Mouse (Mus musculus): Measurements from ENCODE around the gene Pax6. TPM values are rescaled to one million over a fixed set of nuclear protein-coding genes. Genes with fewer than 3 reads are reported as not detected.

Gene Pax6
- polyA plus RNA-seq, 1 experiment from 2014 or later = 16.7 TPM

GRCm38 (mm10) chr2:105673054-105673453 is 4.4 kb downstream of the Pax6 start:
- 2% methylated on average over 6 of the region's 6 CpGs for WGBS
- Histone ChIP-seq H3K27ac (replicated peaks) (peak overlapping the region; percentile 76; the same call in 1 of the 2 replicates), H3K9me3 (no peaks in the 10 kb centered on the region), H3K27me3 (peaks cover 98% of the 10 kb centered on the region), H3K4me2 (peak overlapping the region; percentile 68), H3K36me3 (no peaks in the 10 kb centered on the region), H3K9ac (0 out of 2 replicates have a peak overlapping the region, but pooled peaks have one; percentile 1), H3K4me3 (peak overlapping the region; percentile 51), H3K4me1 (replicated peaks) (peaks cover 54% of the 10 kb centered on the region)
- ATAC-seq (ENCODE audit: low read depth) = no peak

- 4% methylated on average over 10 of the region's 10 CpGs for WGBS
- Histone ChIP-seq H3K4me1 (replicated peaks) (peaks cover 48% of the 10 kb centered on the region), H3K9ac (peak overlapping the region; percentile 50), H3K4me3 (peak overlapping the region; percentile 51), H3K27ac (replicated peaks) (peak overlapping the region; percentile 76), H3K27me3 (peaks cover 97% of the 10 kb centered on the region), H3K9me3 (no peaks in the 10 kb centered on the region), H3K36me3 (no peaks in the 10 kb centered on the region), H3K4me2 (peak overlapping the region; percentile 68)
- ATAC-seq (ENCODE audit: low read depth) = no peak
Observed at GRCm38 (mm10) chr2:105673631-105674060, 4.9 kb downstream of the Pax6 start.

GRCm38 (mm10) chr2:105674061-105674874 is 5.6 kb downstream of the Pax6 start:
- Histone ChIP-seq H3K4me3 (peak overlapping the region; percentile 51), H3K4me1 (replicated peaks) (peaks cover 42% of the 10 kb centered on the region), H3K36me3 (no peaks in the 10 kb centered on the region), H3K9me3 (no peaks in the 10 kb centered on the region), H3K27ac (replicated peaks) (peak overlapping the region; percentile 76), H3K27me3 (peaks cover 97% of the 10 kb centered on the region), H3K9ac (peak overlapping the region; percentile 63), H3K4me2 (peak overlapping the region; percentile 68)
- 2% methylated on average over 36 of the region's 36 CpGs for WGBS
- peak; percentile 13 for ATAC-seq (ENCODE audit: low read depth)

GRCm38 (mm10) chr2:105674875-105675729 is 6.4 kb downstream of the Pax6 start:
- WGBS = under 1% methylated on average over 49 of the region's 49 CpGs
- H3K9ac ChIP-seq = peak overlapping the region; percentile 76
- peak overlapping the region; percentile 51 for H3K4me3 ChIP-seq
- peak overlapping the region; percentile 68 for H3K4me2 ChIP-seq
- no peaks in the 10 kb centered on the region for H3K36me3 ChIP-seq
- H3K4me1 ChIP-seq (replicated peaks) = peaks cover 36% of the 10 kb centered on the region
- H3K27ac ChIP-seq (replicated peaks) = peak overlapping the region; percentile 76
- H3K9me3 ChIP-seq = no peaks in the 10 kb centered on the region
- peaks cover 97% of the 10 kb centered on the region for H3K27me3 ChIP-seq
- peak; percentile 81 for ATAC-seq (ENCODE audit: low read depth)

- Histone ChIP-seq H3K9me3 (no peaks in the 10 kb centered on the region), H3K4me2 (peak overlapping the region; percentile 68), H3K4me3 (peak overlapping the region; percentile 51), H3K27ac (replicated peaks) (peak overlapping the region; percentile 76), H3K4me1 (replicated peaks) (peaks cover 40% of the 10 kb centered on the region), H3K9ac (peak overlapping the region; percentile 76), H3K36me3 (no peaks in the 10 kb centered on the region), H3K27me3 (peaks cover 97% of the 10 kb centered on the region)
- under 1% methylated on average over 11 of the region's 11 CpGs for WGBS
- ATAC-seq (ENCODE audit: low read depth) = no peak
Observed at GRCm38 (mm10) chr2:105675730-105676079, 7.0 kb downstream of the Pax6 start.

GRCm38 (mm10) chr2:105676080-105676908 is 7.6 kb downstream of the Pax6 start:
- WGBS = under 1% methylated on average over 66 of the region's 77 CpGs
- H3K4me1 ChIP-seq (replicated peaks) = peaks cover 46% of the 10 kb centered on the region
- H3K4me2 ChIP-seq = peak overlapping the region; percentile 68
- no peaks in the 10 kb centered on the region for H3K36me3 ChIP-seq
- H3K27me3 ChIP-seq = peaks cover 97% of the 10 kb centered on the region
- peak overlapping the region; percentile 76 for H3K9ac ChIP-seq
- ATAC-seq (ENCODE audit: low read depth) = no peak
- peak overlapping the region; percentile 76 for H3K27ac ChIP-seq (replicated peaks)
- H3K9me3 ChIP-seq = no peaks in the 10 kb centered on the region
- peak overlapping the region; percentile 51 for H3K4me3 ChIP-seq

GRCm38 (mm10) chr2:105676909-105677433 is 8.3 kb downstream of the Pax6 start:
- Histone ChIP-seq H3K9me3 (no peaks in the 10 kb centered on the region), H3K9ac (peak overlapping the region; percentile 76)
- WGBS = under 1% methylated on average over 11 of the region's 11 CpGs

GRCm38 (mm10) chr2:105677434-105678105 is 8.9 kb downstream of the Pax6 start:
- 1% methylated on average over 11 of the region's 11 CpGs for WGBS
- ATAC-seq (ENCODE audit: low read depth) = no peak
- Histone ChIP-seq H3K9me3 (no peaks in the 10 kb centered on the region), H3K27me3 (peaks cover 96% of the 10 kb centered on the region), H3K27ac (replicated peaks) (peak overlapping the region; percentile 76), H3K4me3 (peak overlapping the region; percentile 51), H3K9ac (peak overlapping the region; percentile 76), H3K36me3 (no peaks in the 10 kb centered on the region), H3K4me2 (peak overlapping the region; percentile 68), H3K4me1 (replicated peaks) (peaks cover 59% of the 10 kb centered on the region)

More at GRCm38 (mm10) chr2:105676909-105677433, 8.3 kb downstream of the Pax6 start:
- H3K4me3 ChIP-seq = peak overlapping the region; percentile 51
- H3K36me3 ChIP-seq = no peaks in the 10 kb centered on the region
- peak overlapping the region; percentile 76 for H3K27ac ChIP-seq (replicated peaks)
- H3K4me1 ChIP-seq (replicated peaks) = peaks cover 53% of the 10 kb centered on the region
- H3K27me3 ChIP-seq = peaks cover 96% of the 10 kb centered on the region
- ATAC-seq (ENCODE audit: low read depth) = no peak
- peak overlapping the region; percentile 68 for H3K4me2 ChIP-seq

GRCm38 (mm10) chr2:105678306-105678705 is 9.6 kb downstream of the Pax6 start:
- H3K9ac ChIP-seq = peak overlapping the region; percentile 54; the same call in 1 of the 2 replicates
- H3K36me3 ChIP-seq = no peaks in the 10 kb centered on the region
- H3K4me1 ChIP-seq (replicated peaks) = peaks cover 66% of the 10 kb centered on the region
- H3K27ac ChIP-seq (replicated peaks) = no peak overlapping the region
- WGBS = 8% methylated on average over 4 of the region's 4 CpGs
- peak overlapping the region; percentile 51 for H3K4me3 ChIP-seq
- no peak for ATAC-seq (ENCODE audit: low read depth)
- H3K4me2 ChIP-seq = peak overlapping the region; percentile 68
- H3K27me3 ChIP-seq = peaks cover 96% of the 10 kb centered on the region
- no peaks in the 10 kb centered on the region for H3K9me3 ChIP-seq

- 0 out of 2 replicates have a peak overlapping the region, but pooled peaks have one; percentile 46 for H3K27ac ChIP-seq (replicated peaks)
- ATAC-seq (ENCODE audit: low read depth) = no peak
- H3K9me3 ChIP-seq = no peaks in the 10 kb centered on the region
- H3K4me2 ChIP-seq = peak overlapping the region; percentile 68
- 3% methylated on average over 7 of the region's 7 CpGs for WGBS
- H3K9ac ChIP-seq = peak overlapping the region; percentile 54
- H3K36me3 ChIP-seq = no peaks in the 10 kb centered on the region
- peaks cover 61% of the 10 kb centered on the region for H3K4me1 ChIP-seq (replicated peaks)
- peak overlapping the region; percentile 51 for H3K4me3 ChIP-seq
- H3K27me3 ChIP-seq = peaks cover 95% of the 10 kb centered on the region
Observed at GRCm38 (mm10) chr2:105678880-105679321, 10.2 kb downstream of the Pax6 start.
